Mouse (Mus musculus): ENCODE measurements around the gene Mlst8. TPM values are rescaled to one million over a fixed set of nuclear protein-coding genes. Genes with fewer than 3 reads are reported as not detected.

Gene Mlst8
- 41.4 and 44.0 TPM in 2 replicates for polyA plus RNA-seq (2012; rRNA removed)

- DNase-seq (ENCODE audit: low read depth), result no peak
Observed at GRCm38 (mm10) chr17:24478663-24479380, at the start of gene Mlst8. TSS of gene Mlst8 (minus strand) at chr17:24479078.

GRCm38 (mm10) chr17:24528560-24528918, 49.7 kb upstream of the Mlst8 start:
- no peak for DNase-seq (ENCODE audit: low read depth)

GRCm38 (mm10) chr17:24527723-24528559, 49.1 kb upstream of the Mlst8 start, which contains the start of gene Traf7:
TSS of gene Traf7 (minus strand) at chr17:24527938.
- DNase-seq (ENCODE audit: low read depth), result peak; percentile 100

- no peak for DNase-seq (ENCODE audit: low read depth)
Observed at GRCm38 (mm10) chr17:24527315-24527714, 48.4 kb upstream of the Mlst8 start.

- DNase-seq (ENCODE audit: low read depth), result no peak
Observed at GRCm38 (mm10) chr17:24524734-24525133, 45.9 kb upstream of the Mlst8 start.

GRCm38 (mm10) chr17:24520450-24520849, 41.6 kb upstream of the Mlst8 start:
- DNase-seq (ENCODE audit: low read depth), result no peak

- no peak for DNase-seq (ENCODE audit: low read depth)
Observed at GRCm38 (mm10) chr17:24514270-24515257, 35.7 kb upstream of the Mlst8 start.

- DNase-seq (ENCODE audit: low read depth), result no peak
Observed at GRCm38 (mm10) chr17:24513609-24514008, 34.7 kb upstream of the Mlst8 start.

GRCm38 (mm10) chr17:24507806-24508460, 29.1 kb upstream of the Mlst8 start:
- DNase-seq (ENCODE audit: low read depth), result no peak

GRCm38 (mm10) chr17:24507129-24507664, 28.3 kb upstream of the Mlst8 start:
- DNase-seq (ENCODE audit: low read depth), result no peak

GRCm38 (mm10) chr17:24506332-24507070, 27.6 kb upstream of the Mlst8 start:
- no peak for DNase-seq (ENCODE audit: low read depth)

GRCm38 (mm10) chr17:24505286-24505955, 26.5 kb upstream of the Mlst8 start:
- DNase-seq (ENCODE audit: low read depth), result no peak

GRCm38 (mm10) chr17:24504085-24504484, 25.2 kb upstream of the Mlst8 start:
- no peak for DNase-seq (ENCODE audit: low read depth)

- no peak for DNase-seq (ENCODE audit: low read depth)
Observed at GRCm38 (mm10) chr17:24502208-24502607, 23.3 kb upstream of the Mlst8 start.

- DNase-seq (ENCODE audit: low read depth), result no peak
Observed at GRCm38 (mm10) chr17:24496026-24496425, 17.1 kb upstream of the Mlst8 start.

- DNase-seq (ENCODE audit: low read depth), result no peak
Observed at GRCm38 (mm10) chr17:24495443-24495842, 16.6 kb upstream of the Mlst8 start.

- DNase-seq (ENCODE audit: low read depth), result no peak
Observed at GRCm38 (mm10) chr17:24494627-24495335, 15.9 kb upstream of the Mlst8 start.

- no peak for DNase-seq (ENCODE audit: low read depth)
Observed at GRCm38 (mm10) chr17:24490399-24490798, 11.5 kb upstream of the Mlst8 start.

All from gonadal fat pad, adult 2 months (tissue).